Mouse (Mus musculus): ENCODE measurements around the gene Slc4a4. TPM values are rescaled to one million over a fixed set of nuclear protein-coding genes. Genes with fewer than 3 reads are reported as not detected.

Slc4a4 gene
- polyA plus RNA-seq, 1 experiment from 2014 or later, result 4.6 TPM

- Histone ChIP-seq H3K4me3 (replicated peaks) (no peak overlapping the region), H3K9me3 (no peaks in the 10 kb centered on the region), H3K4me2 (replicated peaks) (no peak overlapping the region), H3K9ac (no peak overlapping the region), H3K36me3 (no peaks in the 10 kb centered on the region), H3K27ac (no peak overlapping the region), H3K4me1 (replicated peaks) (no peaks in the 10 kb centered on the region; the same call in 1 of the 2 replicates), H3K27me3 (replicated peaks) (no peaks in the 10 kb centered on the region)
- 60% methylated on average over 9 of the region's 9 CpGs for WGBS
- ATAC-seq, result no peak
These were observed 31.9 kb downstream of the Slc4a4 start for GRCm38 (mm10) chr5:88918538-88918937.

- WGBS, result 95% methylated on average over 5 of the region's 5 CpGs
- ATAC-seq, result no peak
- Histone ChIP-seq H3K9ac (no peak overlapping the region), H3K4me2 (replicated peaks) (no peak overlapping the region), H3K9me3 (no peaks in the 10 kb centered on the region), H3K36me3 (no peaks in the 10 kb centered on the region), H3K27ac (no peak overlapping the region), H3K27me3 (replicated peaks) (no peaks in the 10 kb centered on the region), H3K4me1 (replicated peaks) (peaks cover 12% of the 10 kb centered on the region), H3K4me3 (replicated peaks) (no peak overlapping the region)
These were observed 39.0 kb downstream of the Slc4a4 start for GRCm38 (mm10) chr5:88925576-88925975.

GRCm38 (mm10) chr5:88928201-88928916 is 41.7 kb downstream of the Slc4a4 start:
- no peak overlapping the region for H3K27ac ChIP-seq
- no peak overlapping the region for H3K4me2 ChIP-seq (replicated peaks)
- no peak overlapping the region for H3K4me3 ChIP-seq (replicated peaks)
- no peak overlapping the region for H3K9ac ChIP-seq
- no peaks in the 10 kb centered on the region for H3K36me3 ChIP-seq
- peaks cover 14% of the 10 kb centered on the region for H3K4me1 ChIP-seq (replicated peaks)
- ATAC-seq, result peak; percentile 49; the same call in 1 of the 2 replicates
- H3K9me3 ChIP-seq, result no peaks in the 10 kb centered on the region
- no peaks in the 10 kb centered on the region for H3K27me3 ChIP-seq (replicated peaks)
- 41% methylated on average over 13 of the region's 13 CpGs for WGBS

- ATAC-seq, result peak; percentile 48
- WGBS, result 58% methylated on average over 18 of the region's 18 CpGs
- Histone ChIP-seq H3K4me1 (replicated peaks) (peaks cover 23% of the 10 kb centered on the region), H3K27me3 (replicated peaks) (no peaks in the 10 kb centered on the region), H3K4me2 (replicated peaks) (no peak overlapping the region), H3K9ac (no peak overlapping the region), H3K27ac (no peak overlapping the region), H3K36me3 (no peaks in the 10 kb centered on the region), H3K4me3 (replicated peaks) (no peak overlapping the region), H3K9me3 (no peaks in the 10 kb centered on the region)
These were observed 42.9 kb downstream of the Slc4a4 start for GRCm38 (mm10) chr5:88929392-88930094.

- Histone ChIP-seq H3K9me3 (no peaks in the 10 kb centered on the region), H3K36me3 (no peaks in the 10 kb centered on the region), H3K27me3 (replicated peaks) (no peaks in the 10 kb centered on the region), H3K4me1 (replicated peaks) (peaks cover 23% of the 10 kb centered on the region), H3K4me3 (replicated peaks) (no peak overlapping the region), H3K9ac (no peak overlapping the region), H3K4me2 (replicated peaks) (no peak overlapping the region), H3K27ac (no peak overlapping the region)
- ATAC-seq, result no peak
- 80% methylated on average over 5 of the region's 5 CpGs for WGBS
These were observed 43.5 kb downstream of the Slc4a4 start for GRCm38 (mm10) chr5:88930129-88930528.

GRCm38 (mm10) chr5:88930611-88931010 is 44.0 kb downstream of the Slc4a4 start:
- Histone ChIP-seq H3K9ac (no peak overlapping the region), H3K9me3 (no peaks in the 10 kb centered on the region), H3K4me1 (replicated peaks) (peaks cover 23% of the 10 kb centered on the region), H3K4me3 (replicated peaks) (no peak overlapping the region), H3K27ac (no peak overlapping the region), H3K4me2 (replicated peaks) (no peak overlapping the region), H3K36me3 (no peaks in the 10 kb centered on the region), H3K27me3 (replicated peaks) (no peaks in the 10 kb centered on the region)
- WGBS, result 52% methylated on average over 11 of the region's 11 CpGs
- no peak for ATAC-seq

GRCm38 (mm10) chr5:88931176-88931575 is 44.6 kb downstream of the Slc4a4 start:
- H3K4me3 ChIP-seq (replicated peaks), result no peak overlapping the region
- no peak overlapping the region for H3K9ac ChIP-seq
- no peaks in the 10 kb centered on the region for H3K9me3 ChIP-seq
- no peak overlapping the region for H3K27ac ChIP-seq
- H3K27me3 ChIP-seq (replicated peaks), result no peaks in the 10 kb centered on the region
- no peak overlapping the region for H3K4me2 ChIP-seq (replicated peaks)
- no peaks in the 10 kb centered on the region for H3K36me3 ChIP-seq
- ATAC-seq, result no peak
- 79% methylated on average over 9 of the region's 9 CpGs for WGBS
- H3K4me1 ChIP-seq (replicated peaks), result peaks cover 23% of the 10 kb centered on the region

GRCm38 (mm10) chr5:88933454-88933853 is 46.8 kb downstream of the Slc4a4 start:
- Histone ChIP-seq H3K27ac (no peak overlapping the region), H3K4me1 (replicated peaks) (peaks cover 23% of the 10 kb centered on the region), H3K36me3 (no peaks in the 10 kb centered on the region), H3K9me3 (no peaks in the 10 kb centered on the region), H3K9ac (no peak overlapping the region), H3K4me2 (replicated peaks) (peak overlapping the region; percentile 7; the same call in 1 of the 2 replicates), H3K27me3 (replicated peaks) (no peaks in the 10 kb centered on the region), H3K4me3 (replicated peaks) (no peak overlapping the region)
- ATAC-seq, result no peak
- WGBS, result 28% methylated on average over 7 of the region's 7 CpGs

GRCm38 (mm10) chr5:88933946-88934345 is 47.3 kb downstream of the Slc4a4 start:
- no peaks in the 10 kb centered on the region for H3K27me3 ChIP-seq (replicated peaks)
- WGBS, result 71% methylated on average over 14 of the region's 14 CpGs
- no peaks in the 10 kb centered on the region for H3K9me3 ChIP-seq
- no peak for ATAC-seq
- H3K36me3 ChIP-seq, result no peaks in the 10 kb centered on the region
- H3K4me3 ChIP-seq (replicated peaks), result no peak overlapping the region
- no peak overlapping the region for H3K27ac ChIP-seq
- peak overlapping the region; percentile 7; the same call in 1 of the 2 replicates for H3K4me2 ChIP-seq (replicated peaks)
- H3K9ac ChIP-seq, result no peak overlapping the region
- H3K4me1 ChIP-seq (replicated peaks), result peaks cover 25% of the 10 kb centered on the region

GRCm38 (mm10) chr5:88938208-88938607 is 51.6 kb downstream of the Slc4a4 start:
- 57% methylated on average over 1 of the region's 1 CpGs for WGBS
- no peaks in the 10 kb centered on the region for H3K27me3 ChIP-seq (replicated peaks)
- peaks cover 17% of the 10 kb centered on the region for H3K4me1 ChIP-seq (replicated peaks)
- peak; percentile 60 for ATAC-seq
- H3K4me3 ChIP-seq (replicated peaks), result no peak overlapping the region
- no peaks in the 10 kb centered on the region for H3K9me3 ChIP-seq
- no peak overlapping the region for H3K27ac ChIP-seq
- no peaks in the 10 kb centered on the region for H3K36me3 ChIP-seq
- no peak overlapping the region for H3K9ac ChIP-seq
- H3K4me2 ChIP-seq (replicated peaks), result no peak overlapping the region

GRCm38 (mm10) chr5:88939151-88939550 is 52.5 kb downstream of the Slc4a4 start:
- Histone ChIP-seq H3K9me3 (no peaks in the 10 kb centered on the region), H3K27ac (peak overlapping the region; percentile 29; the same call in 1 of the 2 replicates), H3K36me3 (no peaks in the 10 kb centered on the region), H3K27me3 (replicated peaks) (no peaks in the 10 kb centered on the region), H3K4me1 (replicated peaks) (peaks cover 12% of the 10 kb centered on the region), H3K4me3 (replicated peaks) (no peak overlapping the region), H3K9ac (no peak overlapping the region), H3K4me2 (replicated peaks) (0 out of 2 replicates have a peak overlapping the region, but pooled peaks have one; percentile 19)
- peak; percentile 52 for ATAC-seq
- WGBS, result 55% methylated on average over 6 of the region's 6 CpGs

- H3K4me3 ChIP-seq (replicated peaks), result no peak overlapping the region
- H3K4me1 ChIP-seq (replicated peaks), result peaks cover 8% of the 10 kb centered on the region; the same call in 1 of the 2 replicates
- ATAC-seq, result peak; percentile 24
- H3K36me3 ChIP-seq, result no peaks in the 10 kb centered on the region
- H3K9me3 ChIP-seq, result no peaks in the 10 kb centered on the region
- H3K27me3 ChIP-seq (replicated peaks), result no peaks in the 10 kb centered on the region
- 58% methylated on average over 2 of the region's 2 CpGs for WGBS
- H3K9ac ChIP-seq, result no peak overlapping the region
- H3K4me2 ChIP-seq (replicated peaks), result 0 out of 2 replicates have a peak overlapping the region, but pooled peaks have one; percentile 19
- peak overlapping the region; percentile 29; the same call in 1 of the 2 replicates for H3K27ac ChIP-seq
These were observed 53.2 kb downstream of the Slc4a4 start for GRCm38 (mm10) chr5:88939782-88940181.

Data from intestine, embryonic 15.5 days (tissue).